Mouse (Mus musculus) gastrocnemius, postnatal 25 days (tissue): ENCODE measurements around the gene Gnaq. TPM values are rescaled to one million over a fixed set of nuclear protein-coding genes. Genes with fewer than 3 reads are reported as not detected.

Experiments used
- microRNA-seq, 2 experiments: library from miRNA; unstranded; fragments of <30 nt; microRNA quantifications; one replicate each; pipeline ENCODE4 v1.2.0; 2021; ENCODE audit warnings: borderline replicate concordance in 2 of 2
- total RNA-seq, 2 experiments: library from RNA; stranded (reverse); gene quantifications; 1 replicate in 1 of 2; 2 replicates in 1 of 2; pipeline ENCODE4 v1.2.3; 2021

Gnaq gene
- total RNA-seq, 2 experiments from 2014 or later = 11.6 to 11.8 TPM

Small RNA genes within 50 kb of the gene (microRNA-seq; reads per million reads assigned to microRNA genes)
- gene Mir496b = 0 reads per million in 2 experiments

Other genes starting within 250 kb of the Gnaq start
- gene Psat1, start 185.5 kb upstream of the Gnaq start, total RNA-seq = 1 to 10 TPM; 2.7 to 7.2 TPM
- gene Cep78, start 147.8 kb upstream of the Gnaq start, total RNA-seq = 1 to 10 TPM; 1.9 to 2.5 TPM